Mouse (Mus musculus) ES-E14 (cell line): ENCODE results near the gene Gm4201. TPM values are rescaled to one million over a fixed set of nuclear protein-coding genes. Genes with fewer than 3 reads are reported as not detected.
"Not testable (repeated sequence)": the region's sequence is repeated elsewhere in the genome, so short reads cannot be mapped to it uniquely, and the experiment has no call there.

ENCODE experiments used
- DNase-seq: peaks from one replicate; pipeline ENCODE4 v3.0.0-alpha.2; 2013; ENCODE audit warnings: low read depth, low spot score
- H3K27ac ChIP-seq: 2 replicates; pipeline ENCODE4 v1.5.1; 2012; ENCODE audit warnings: low read depth, mild to moderate bottlenecking, low read length, moderate library complexity, mixed read lengths; ENCODE audit not compliant: poor library complexity, insufficient read depth, severe bottlenecking
- H3K36me3 ChIP-seq: 2 replicates; pipeline ENCODE4 v1.6.1; 2012; ENCODE audit warnings: mild to moderate bottlenecking, low read length, moderate library complexity, mixed read lengths; ENCODE audit not compliant: control insufficient read depth, poor library complexity, insufficient read depth, severe bottlenecking
- H3K4me1 ChIP-seq, 2 experiments: fragments of 150-350 bp in 1 of 2; sonication (generic) in 1 of 2; 2 replicates each; pipeline ENCODE4 v1.6.1; 2012; ENCODE audit warnings: low read length in 2 of 2, mild to moderate bottlenecking in 1 of 2, mixed read lengths in 1 of 2; ENCODE audit not compliant: control insufficient read depth in 2 of 2, insufficient read depth in 2 of 2, poor library complexity in 1 of 2
- H3K4me3 ChIP-seq, 2 experiments: fragments of 150-350 bp in 1 of 2; sonication (generic) in 1 of 2; 2 replicates each; pipeline ENCODE4 v1.5.1; 2012; ENCODE audit warnings: low read length in 2 of 2, low read depth in 1 of 2, mild to moderate bottlenecking in 1 of 2, mixed read lengths in 1 of 2; ENCODE audit not compliant: insufficient read depth in 1 of 2, poor library complexity in 1 of 2, severe bottlenecking in 1 of 2
- H3K9ac ChIP-seq: 2 replicates; pipeline ENCODE4 v1.6.1; 2012; ENCODE audit warnings: low read depth, mild to moderate bottlenecking, low read length, mixed read lengths; ENCODE audit not compliant: poor library complexity, insufficient read depth, severe bottlenecking
- H3K9me3 ChIP-seq: fragments of 150-350 bp; sonication (generic); 2 replicates; pipeline ENCODE4 v1.6.1; 2012; ENCODE audit warnings: low read depth, mild to moderate bottlenecking, low read length; ENCODE audit not compliant: control insufficient read depth, insufficient read depth
- in situ Hi-C, 2 experiments: fragments of 600-800 bp; cut with MboI; formaldehyde crosslinking; loops; one replicate each; pipeline ENCODE4 v1.15.1; 2025; ENCODE audit warnings: low sequenced_read_pairs in 2 of 2, inconsistent platforms in 1 of 2; ENCODE audit not compliant: unreplicated experiment in 2 of 2
- total RNA-seq: library from RNA; depleted of rRNA; stranded (reverse); fragments of 300-350 nt; gene quantifications from 2 replicates; pipeline ENCODE4 v1.2.3, GENCODE M21; 2012; rRNA removed

Gene Gm4201
- not detected in 2 replicates for total RNA-seq

- H3K4me3 ChIP-seq, H3K36me3 ChIP-seq, H3K27ac ChIP-seq, H3K4me1 ChIP-seq, DNase-seq, H3K9ac ChIP-seq, in situ Hi-C loops, H3K9me3 ChIP-seq: not testable (repeated sequence)
These were observed at the start of gene Gm4201 for GRCm38 (mm10) chr7:22565243-22565642. Gm4201 (minus strand) TSS chr7:22565343.

GRCm38 (mm10) chr7:22588027-22588426 lies 22.9 kb upstream of the Gm4201 start, which contains the start of gene Gm4565:
Gm4565 (minus strand) TSS chr7:22588127.
- DNase-seq, in situ Hi-C loops: not testable (repeated sequence)

GRCm38 (mm10) chr7:22534787-22535186 lies 30.4 kb downstream of the Gm4201 start, which contains the start of gene Gm8677:
Gm8677 (minus strand) TSS chr7:22534887.
- H3K4me1 ChIP-seq, H3K9ac ChIP-seq, H3K4me3 ChIP-seq, H3K9me3 ChIP-seq, H3K27ac ChIP-seq, in situ Hi-C loops, DNase-seq, H3K36me3 ChIP-seq: not testable (repeated sequence)

More at GRCm38 (mm10) chr7:22588027-22588426, 22.9 kb upstream of the Gm4201 start, which contains the start of gene Gm4565:
- not testable (repeated sequence) for H3K36me3 ChIP-seq, H3K27ac ChIP-seq, H3K4me3 ChIP-seq, H3K9ac ChIP-seq, H3K4me1 ChIP-seq, H3K9me3 ChIP-seq

GRCm38 (mm10) chr7:22522667-22523066 lies 42.5 kb downstream of the Gm4201 start, which contains the start of gene Vmn1r152:
Vmn1r152 (plus strand) TSS chr7:22522967.
- H3K4me1 ChIP-seq, H3K9me3 ChIP-seq, DNase-seq, H3K27ac ChIP-seq, H3K9ac ChIP-seq, H3K4me3 ChIP-seq, in situ Hi-C loops, H3K36me3 ChIP-seq: not testable (repeated sequence)

Other genes with a start within 250 kb of the Gm4201 start
- not detected in 2 replicates for gene Gm4187, start 235.6 kb downstream of the Gm4201 start, total RNA-seq
- not detected in 2 replicates for gene Gm8660, start 194.3 kb downstream of the Gm4201 start, total RNA-seq
- not detected in 2 replicates for gene Vmn1r148, start 151.8 kb downstream of the Gm4201 start, total RNA-seq
- not detected in 2 replicates for gene Vmn1r149, start 127.1 kb downstream of the Gm4201 start, total RNA-seq
- gene Gm10665, start 101.3 kb downstream of the Gm4201 start, total RNA-seq, result not detected in 2 replicates
- not detected in 2 replicates for gene Vmn1r151, start 65.7 kb downstream of the Gm4201 start, total RNA-seq
- not detected in 2 replicates for gene Vmn1r152, start 42.4 kb downstream of the Gm4201 start, total RNA-seq
- not detected in 2 replicates for gene Gm8677, start 30.5 kb downstream of the Gm4201 start, total RNA-seq
- gene Gm4565, start 22.8 kb upstream of the Gm4201 start, total RNA-seq, result not detected in 2 replicates
- gene Vmn1r155, start 92.7 kb upstream of the Gm4201 start, total RNA-seq, result not detected in 2 replicates
- gene Gm8693, start 127.0 kb upstream of the Gm4201 start, total RNA-seq, result not detected in 2 replicates
- gene Gm4567, start 154.4 kb upstream of the Gm4201 start, total RNA-seq, result not detected in 2 replicates
- not detected in 2 replicates for gene Vmn1r157, start 196.4 kb upstream of the Gm4201 start, total RNA-seq
- not detected in 2 replicates for gene Vmn1r158, start 225.4 kb upstream of the Gm4201 start, total RNA-seq